Mouse (Mus musculus): ENCODE measurements around the gene Sycp3. TPM values are rescaled to one million over a fixed set of nuclear protein-coding genes. Genes with fewer than 3 reads are reported as not detected.
"Not testable (repeated sequence)": the region's sequence is repeated elsewhere in the genome, so short reads cannot be mapped to it uniquely, and the experiment has no call there.

Gene Sycp3
- total and polyA plus RNA-seq, 2 experiments from 2014 or later: 0.57 to 1.0 TPM

DNA sequence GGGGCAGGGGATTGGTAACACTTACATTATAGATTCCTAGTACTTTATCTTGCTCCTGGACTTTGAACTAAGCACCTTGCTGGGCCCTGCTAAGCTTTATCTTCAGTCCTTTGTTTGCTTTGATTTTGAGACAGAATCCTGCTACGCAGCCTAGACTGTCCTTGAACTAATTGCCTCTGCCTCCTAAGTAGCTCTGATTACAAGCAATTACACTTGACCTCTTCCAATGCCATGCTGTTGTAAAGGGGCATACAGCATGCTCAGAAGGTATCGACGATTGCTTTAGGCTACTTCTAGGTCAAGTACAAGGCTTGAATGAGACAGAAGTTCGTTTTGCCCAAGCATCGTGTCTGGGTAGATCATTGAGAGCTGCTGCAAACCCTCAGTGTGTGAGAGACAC lies 45.9 kb downstream of the Sycp3 start:
- H3K4me1 ChIP-seq (ENCODE audit: insufficient read depth): peaks cover 4% of the 10 kb centered on the region; the same call in 1 of the 2 replicates
- TF ChIP-seq CTCF (IDR thresholded peaks at IDR 0.05; ENCODE audit: low read depth): no peak
- H3K27me3 ChIP-seq (ENCODE audit: insufficient read depth, low read length): no peaks in the 10 kb centered on the region
- no peak overlapping the region for H3K9ac ChIP-seq
- no peak overlapping the region for H3K4me2 ChIP-seq (ENCODE audit: low read depth)
- H3K9me3 ChIP-seq (ENCODE audit: low read length): no peaks in the 10 kb centered on the region
- ATAC-seq (no peak), DNase-seq (no peak)
- no peaks in the 10 kb centered on the region for H3K36me3 ChIP-seq (ENCODE audit: insufficient read depth)
- 53% methylated on average over 5 of the region's 5 CpGs for WGBS
- no peak overlapping the region for H3K27ac ChIP-seq (ENCODE audit: low read depth, low read length)
- no peak overlapping the region for H3K4me3 ChIP-seq (ENCODE audit: low read depth, low read length)

DNA sequence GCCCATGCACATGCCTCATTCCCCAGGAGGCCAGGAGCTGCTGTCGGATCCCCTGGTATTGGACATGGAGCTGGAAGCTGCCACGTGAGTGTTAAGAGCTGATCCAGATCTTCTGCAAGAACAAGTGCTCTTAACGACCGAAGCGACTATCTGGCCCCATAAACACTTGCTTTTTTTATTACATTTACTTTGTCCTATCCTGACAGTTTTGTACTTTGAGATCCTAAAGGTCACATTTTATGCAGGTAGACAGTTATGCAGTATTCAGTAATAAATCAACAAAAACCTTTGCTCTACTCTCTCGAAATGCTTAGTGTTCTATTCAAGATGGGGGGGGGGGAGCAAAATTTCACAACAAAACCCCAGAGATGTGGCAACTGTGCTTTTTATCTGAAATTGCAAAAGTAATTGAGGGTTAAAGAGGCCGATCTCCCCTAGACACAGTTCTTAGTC lies 48.3 kb downstream of the Sycp3 start:
- H3K4me3 ChIP-seq (ENCODE audit: low read depth, low read length): no peak overlapping the region
- no peaks in the 10 kb centered on the region for H3K27me3 ChIP-seq (ENCODE audit: insufficient read depth, low read length)
- no peaks in the 10 kb centered on the region for H3K36me3 ChIP-seq (ENCODE audit: insufficient read depth)
- no peak for ATAC-seq
- no peak overlapping the region for H3K4me2 ChIP-seq (ENCODE audit: low read depth)
- H3K9ac ChIP-seq: no peak overlapping the region
- 78% methylated on average over 7 of the region's 7 CpGs for WGBS
- H3K4me1 ChIP-seq (ENCODE audit: insufficient read depth): peaks cover 4% of the 10 kb centered on the region; the same call in 1 of the 2 replicates
- no peaks in the 10 kb centered on the region for H3K9me3 ChIP-seq (ENCODE audit: low read length)
- no peak overlapping the region for H3K27ac ChIP-seq (ENCODE audit: low read depth, low read length)
- no peak for DNase-seq
- TF ChIP-seq CTCF (IDR thresholded peaks at IDR 0.05; ENCODE audit: low read depth): no peak

DNA sequence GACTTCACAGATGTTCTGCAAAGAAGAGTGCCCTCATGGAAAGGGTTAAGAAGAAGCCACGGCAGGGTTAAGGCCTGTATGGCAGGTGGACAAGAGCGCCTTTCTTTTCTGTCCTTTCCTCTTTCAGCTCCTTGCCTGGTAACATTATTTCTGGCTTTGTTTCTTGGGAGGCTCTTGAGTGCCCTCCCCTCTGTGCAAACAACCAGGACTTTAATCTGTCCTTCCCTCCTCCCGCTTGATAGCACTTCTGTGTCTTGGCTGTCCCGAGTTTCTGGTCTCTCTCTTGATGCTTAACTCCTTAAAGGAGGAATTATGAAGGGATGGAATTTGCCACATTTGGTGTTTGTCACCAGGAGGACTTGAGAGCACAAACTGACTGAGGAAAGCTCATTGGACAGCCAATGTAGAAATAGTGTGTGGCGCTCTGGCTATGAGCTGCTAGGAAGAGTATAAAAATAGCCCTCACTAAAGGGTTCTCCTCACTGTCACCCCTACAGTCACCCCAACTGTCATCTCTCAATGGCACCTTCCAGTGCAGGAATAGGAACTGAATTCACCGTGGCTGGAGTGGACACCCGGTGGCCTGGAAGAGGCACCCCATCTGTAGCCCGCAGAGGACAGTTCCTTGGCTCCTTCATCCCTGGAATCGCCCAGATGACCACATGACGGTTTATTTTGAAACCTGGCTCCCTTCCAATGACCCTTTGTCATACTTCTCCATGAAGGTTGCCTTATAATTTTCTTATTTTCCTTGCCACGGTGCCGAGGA lies 51.3 kb downstream of the Sycp3 start:
- Histone ChIP-seq H3K4me1 (ENCODE audit: insufficient read depth) (no peaks in the 10 kb centered on the region), H3K27me3 (ENCODE audit: insufficient read depth, low read length) (no peaks in the 10 kb centered on the region), H3K9me3 (ENCODE audit: low read length) (no peaks in the 10 kb centered on the region), H3K4me3 (ENCODE audit: low read depth, low read length) (no peak overlapping the region), H3K36me3 (ENCODE audit: insufficient read depth) (no peaks in the 10 kb centered on the region), H3K4me2 (ENCODE audit: low read depth) (no peak overlapping the region), H3K27ac (ENCODE audit: low read depth, low read length) (no peak overlapping the region), H3K9ac (no peak overlapping the region)
- 71% methylated on average over 12 of the region's 12 CpGs for WGBS
- no peak for TF ChIP-seq CTCF (IDR thresholded peaks at IDR 0.05; ENCODE audit: low read depth)
- DNase-seq (no peak), ATAC-seq (no peak)

DNA sequence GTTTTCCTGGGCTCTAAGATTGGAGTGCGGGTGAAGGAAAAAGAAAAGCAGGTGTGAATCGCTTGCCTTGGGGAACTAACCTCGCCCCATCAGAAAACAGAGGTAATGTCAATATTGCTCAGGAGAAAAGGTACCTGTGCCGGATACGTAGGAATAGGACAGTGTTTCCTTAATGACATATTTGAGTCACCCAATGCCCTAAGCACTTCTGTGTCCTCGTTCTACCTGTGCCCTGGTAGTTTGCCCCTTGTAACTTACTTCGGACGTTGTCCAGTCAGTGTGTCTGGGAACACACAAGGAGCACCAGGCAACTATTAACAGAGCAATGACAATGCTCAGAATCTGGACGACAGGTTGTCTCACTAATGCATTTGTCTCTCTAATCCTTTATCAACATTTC lies 52.0 kb downstream of the Sycp3 start:
- Histone ChIP-seq H3K9ac (no peak overlapping the region), H3K4me1 (ENCODE audit: insufficient read depth) (no peaks in the 10 kb centered on the region), H3K27me3 (ENCODE audit: insufficient read depth, low read length) (no peaks in the 10 kb centered on the region), H3K36me3 (ENCODE audit: insufficient read depth) (no peaks in the 10 kb centered on the region), H3K4me3 (ENCODE audit: low read depth, low read length) (no peak overlapping the region), H3K4me2 (ENCODE audit: low read depth) (no peak overlapping the region), H3K27ac (ENCODE audit: low read depth, low read length) (no peak overlapping the region), H3K9me3 (ENCODE audit: low read length) (no peaks in the 10 kb centered on the region)
- WGBS: 90% methylated on average over 9 of the region's 9 CpGs
- ATAC-seq (no peak), DNase-seq (no peak)
- no peak for TF ChIP-seq CTCF (IDR thresholded peaks at IDR 0.05; ENCODE audit: low read depth)

DNA sequence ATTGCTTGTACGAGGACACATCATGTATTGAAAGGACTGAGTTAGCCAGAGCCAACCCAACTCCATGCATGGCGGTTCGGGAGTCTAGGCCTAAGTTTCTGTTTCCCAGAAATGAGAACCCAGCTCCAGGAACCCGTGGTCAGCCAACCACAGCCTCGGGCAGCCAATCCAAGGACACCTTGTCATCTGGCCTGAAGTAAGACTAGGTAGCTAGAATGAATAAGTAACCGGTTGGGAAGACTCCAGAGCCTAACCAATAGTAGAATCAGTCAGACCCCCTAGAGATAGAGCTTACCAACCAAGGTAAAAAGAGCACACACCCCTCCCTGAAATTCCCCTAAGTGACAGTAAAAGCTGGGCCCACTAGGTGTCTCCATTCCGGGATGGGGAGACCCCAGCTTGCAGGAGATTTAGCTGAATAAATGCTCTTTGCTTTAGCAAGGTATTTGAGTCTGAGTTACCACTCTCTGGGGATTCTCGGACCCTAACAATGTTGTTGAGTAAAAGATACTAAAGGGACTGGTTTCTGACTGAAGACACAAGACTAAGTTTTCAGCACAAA lies 54.3 kb downstream of the Sycp3 start:
- peak; percentile 5 for DNase-seq
- WGBS: 68% methylated on average over 8 of the region's 8 CpGs

DNA sequence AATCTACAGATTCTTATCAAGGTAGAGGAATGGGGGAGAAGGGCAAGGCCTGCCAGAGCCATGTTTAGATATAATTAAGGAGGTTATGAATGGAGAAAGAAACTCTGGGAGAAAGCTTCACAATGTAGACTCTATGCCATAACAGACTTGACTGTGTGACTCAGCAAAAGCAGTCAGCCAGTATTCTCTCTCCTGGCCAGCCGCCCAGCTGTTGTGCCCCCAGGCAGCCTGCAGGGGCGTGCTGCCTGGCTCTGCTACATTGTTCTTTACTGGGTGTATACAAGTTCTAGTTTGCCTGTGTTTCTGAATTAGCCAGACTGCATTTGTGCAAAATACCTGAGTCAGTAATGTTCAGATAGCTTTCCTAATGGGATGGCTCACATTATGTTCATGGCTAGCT lies 55.1 kb downstream of the Sycp3 start:
- peak; percentile 17; the same call in 1 of the 2 replicates for TF ChIP-seq CTCF (IDR thresholded peaks at IDR 0.05; ENCODE audit: low read depth)
- WGBS: 48% methylated on average over 2 of the region's 2 CpGs
- peak; percentile 36 for DNase-seq

More for the DNA sequence above, 54.3 kb downstream of the Sycp3 start:
- no peaks in the 10 kb centered on the region for H3K36me3 ChIP-seq (ENCODE audit: insufficient read depth)
- H3K4me1 ChIP-seq (ENCODE audit: insufficient read depth): no peaks in the 10 kb centered on the region
- no peaks in the 10 kb centered on the region for H3K9me3 ChIP-seq (ENCODE audit: low read length)
- no peak overlapping the region for H3K27ac ChIP-seq (ENCODE audit: low read depth, low read length)
- no peak for ATAC-seq
- no peak for TF ChIP-seq CTCF (IDR thresholded peaks at IDR 0.05; ENCODE audit: low read depth)
- no peak overlapping the region for H3K9ac ChIP-seq
- H3K4me3 ChIP-seq (ENCODE audit: low read depth, low read length): no peak overlapping the region
- H3K27me3 ChIP-seq (ENCODE audit: insufficient read depth, low read length): no peaks in the 10 kb centered on the region
- H3K4me2 ChIP-seq (ENCODE audit: low read depth): no peak overlapping the region

DNA sequence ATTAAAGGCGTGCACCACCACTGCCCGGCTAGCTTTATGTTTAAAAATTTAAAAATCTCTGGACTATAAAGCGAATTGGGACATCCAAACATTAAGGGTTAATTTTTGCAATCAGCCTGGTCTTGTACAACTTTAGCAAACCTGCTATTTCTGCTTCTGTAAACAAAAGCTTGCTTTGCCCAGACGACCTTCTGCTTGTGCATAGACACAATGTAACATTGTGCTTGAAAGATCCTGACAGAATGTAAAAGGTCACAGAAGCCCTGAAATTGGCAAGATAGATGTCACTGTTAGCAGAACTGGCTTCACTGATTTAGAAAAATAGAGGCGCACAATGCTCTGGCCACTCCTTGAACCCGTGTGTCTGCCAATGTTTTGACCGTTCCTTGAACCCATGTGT lies 55.7 kb downstream of the Sycp3 start:
- not testable (repeated sequence) for H3K9me3 ChIP-seq (ENCODE audit: low read length); H3K9ac ChIP-seq; H3K27ac ChIP-seq (ENCODE audit: low read depth, low read length); H3K4me2 ChIP-seq (ENCODE audit: low read depth); H3K27me3 ChIP-seq (ENCODE audit: insufficient read depth, low read length); H3K4me1 ChIP-seq (ENCODE audit: insufficient read depth); H3K4me3 ChIP-seq (ENCODE audit: low read depth, low read length); DNase-seq; ATAC-seq; H3K36me3 ChIP-seq (ENCODE audit: insufficient read depth)
- WGBS: 80% methylated on average over 7 of the region's 7 CpGs

More for the DNA sequence above, 55.1 kb downstream of the Sycp3 start:
- H3K36me3 ChIP-seq (ENCODE audit: insufficient read depth): no peaks in the 10 kb centered on the region
- no peak overlapping the region for H3K27ac ChIP-seq (ENCODE audit: low read depth, low read length)
- H3K4me2 ChIP-seq (ENCODE audit: low read depth): no peak overlapping the region
- H3K4me1 ChIP-seq (ENCODE audit: insufficient read depth): no peaks in the 10 kb centered on the region
- H3K9ac ChIP-seq: no peak overlapping the region
- H3K27me3 ChIP-seq (ENCODE audit: insufficient read depth, low read length): no peaks in the 10 kb centered on the region
- no peaks in the 10 kb centered on the region for H3K9me3 ChIP-seq (ENCODE audit: low read length)
- no peak overlapping the region for H3K4me3 ChIP-seq (ENCODE audit: low read depth, low read length)
- ATAC-seq: peak; percentile 48
